Comparison of ENCODE assay signal across 19 mouse cellular contexts in genomic region chr3:22204186-22204585, GRCm38 (mm10).
DNase-seq lines count a peak whose midpoint lies in the region; ATAC-seq lines count a peak whose summit lies in the region.
"Had no signal": no experiment of that assay in that cellular context is flagged by ENCODE, and none has a peak within 500 bp of the region (broad histone marks: within the 10 kb centered on the region; RNA-seq: fewer than 3 reads in every experiment).

No protein-coding gene starts in this region.

- peak; percentile 69 for ATAC-seq in CD4-positive, CD25-positive, alpha-beta regulatory T cell, adult 4 months
- ATAC-seq in activated CD4-positive, CD25-positive, alpha-beta regulatory T cell, adult 4 months, result peak; percentile 59
- peak; percentile 49 for ATAC-seq in inflammation-experienced regulatory T-cells, adult 6 months
- no peak for ATAC-seq in granulocyte monocyte progenitor cell, adult 5-6 weeks (replicated peaks; ENCODE audit: poor library complexity, severe bottlenecking)
- ATAC-seq: forebrain, embryonic 13.5 days; forebrain, embryonic 15.5 days; forebrain, postnatal 0 days had no signal

- DNase-seq in gastrocnemius, adult 18-20 months (ENCODE audit: low spot score), result no peak
- no peak for DNase-seq in spleen, postnatal 36 days (ENCODE audit: low spot score in 2 of 2)
- DNase-seq in MN1 (ENCODE audit: low spot score), result no peak
- DNase-seq: adrenal gland, adult 8-10 months; adrenal gland, postnatal 14 days; adrenal gland, postnatal 36 days; B cell, adult 2 months; cerebellum, adult 11 months; cerebellum, adult 18-20 months; cerebellum, adult 8-10 months; cerebellum, adult 9-11 months; cerebellum, postnatal 14 days; forebrain, postnatal 0 days had no signal
